Mouse (Mus musculus) hindbrain, embryonic 14.5 days (tissue): ENCODE data around the gene Syn3. TPM values are rescaled to one million over a fixed set of nuclear protein-coding genes. Genes with fewer than 3 reads are reported as not detected.

Experiments used
- ATAC-seq: fragments of 200-750 bp; cut with Nextera tagmentation; 2 replicates; pipeline ENCODE4 v1.8.0; 2017; ENCODE audit warnings: moderate number of reproducible peaks, mild to moderate bottlenecking, moderate TSS enrichment, moderate library complexity; ENCODE audit not compliant: low FRiP score
- DNase-seq: peaks from one replicate; pipeline ENCODE4 v3.0.0-alpha.2; 2015; ENCODE audit warnings: low spot score
- H3K27ac ChIP-seq: fragments of 300-500 bp; sonication (generic); 2 replicates; pipeline ENCODE4 v1.5.1; 2014; ENCODE audit warnings: mild to moderate bottlenecking, moderate library complexity
- H3K27me3 ChIP-seq: fragments of 300-500 bp; sonication (generic); 2 replicates; pipeline ENCODE4 v1.6.1; 2014; ENCODE audit warnings: mild to moderate bottlenecking, low read length, mixed read lengths; ENCODE audit not compliant: control insufficient read depth, insufficient read depth
- H3K36me3 ChIP-seq: fragments of 300-500 bp; sonication (generic); replicated peaks from 2 replicates; pipeline ENCODE4 v1.6.1; 2014; ENCODE audit not compliant: control insufficient read depth, insufficient read depth
- H3K4me1 ChIP-seq: fragments of 300-500 bp; sonication (generic); replicated peaks from 2 replicates; pipeline ENCODE4 v1.6.1; 2014; ENCODE audit warnings: antibody characterized with exemption, low read length, mixed read lengths; ENCODE audit not compliant: control insufficient read depth, insufficient read depth
- H3K4me2 ChIP-seq: fragments of 300-500 bp; sonication (generic); replicated peaks from 2 replicates; pipeline ENCODE4 v1.6.1; 2014; ENCODE audit warnings: mild to moderate bottlenecking, moderate library complexity
- H3K4me3 ChIP-seq: fragments of 300-500 bp; sonication (generic); replicated peaks from 2 replicates; pipeline ENCODE4 v1.5.1; 2014; ENCODE audit warnings: mild to moderate bottlenecking, low read length
- H3K9ac ChIP-seq: fragments of 300-500 bp; sonication (generic); 2 replicates; pipeline ENCODE4 v1.6.1; 2014
- H3K9me3 ChIP-seq: fragments of 300-500 bp; sonication (generic); 2 replicates; pipeline ENCODE4 v1.6.1; 2016; ENCODE audit warnings: low read length; ENCODE audit not compliant: control insufficient read depth
- WGBS: fragments of 180-500 bp; shearing (Covaris S2); extraction: QIAGEN DNeasy Blood & Tissue Kit; methylation state at CpG from one replicate; pipeline ENCODE4 v1.1.7; 2014; 5-methylcytosine and 5-hydroxymethylcytosine counted together
- polyA plus RNA-seq: library from polyadenylated mRNA; unstranded; fragments of >200 nt; fragmentation: Nextera tagmentation; extraction: Ambion mirVana; gene quantifications from 2 replicates; pipeline ENCODE4 v1.2.1, GENCODE M21; 2014

The Syn3 gene
- polyA plus RNA-seq, 1 experiment from 2014 or later, result 33.6 TPM

DNA sequence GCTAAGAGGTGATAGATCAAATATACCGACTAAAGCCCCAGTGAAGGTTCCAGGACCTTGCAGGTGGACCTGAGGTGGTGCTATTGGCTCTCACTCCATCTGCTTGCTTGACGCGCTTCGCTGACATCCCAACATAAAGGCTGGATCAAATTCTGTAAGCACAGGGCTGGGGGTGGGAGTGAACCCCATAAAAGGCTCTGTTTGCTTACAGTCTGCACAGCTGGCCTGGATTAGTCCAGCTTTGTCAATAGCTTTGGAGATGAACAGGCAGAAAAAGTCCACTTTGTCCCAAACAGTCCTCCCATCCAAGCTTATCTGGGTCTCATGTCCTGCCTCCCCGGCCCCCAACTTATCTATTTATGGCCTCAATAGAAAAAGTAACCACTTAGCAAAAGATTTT is 347.3 kb downstream of the Syn3 start:
- Histone ChIP-seq H3K27ac (no peak overlapping the region), H3K9me3 (no peaks in the 10 kb centered on the region), H3K27me3 (no peaks in the 10 kb centered on the region), H3K4me1 (no peaks in the 10 kb centered on the region), H3K36me3 (no peaks in the 10 kb centered on the region), H3K9ac (no peak overlapping the region), H3K4me3 (no peak overlapping the region), H3K4me2 (no peak overlapping the region)
- ATAC-seq, result no peak
- no peak for DNase-seq
- 78% methylated on average over 5 of the region's 5 CpGs for WGBS

DNA sequence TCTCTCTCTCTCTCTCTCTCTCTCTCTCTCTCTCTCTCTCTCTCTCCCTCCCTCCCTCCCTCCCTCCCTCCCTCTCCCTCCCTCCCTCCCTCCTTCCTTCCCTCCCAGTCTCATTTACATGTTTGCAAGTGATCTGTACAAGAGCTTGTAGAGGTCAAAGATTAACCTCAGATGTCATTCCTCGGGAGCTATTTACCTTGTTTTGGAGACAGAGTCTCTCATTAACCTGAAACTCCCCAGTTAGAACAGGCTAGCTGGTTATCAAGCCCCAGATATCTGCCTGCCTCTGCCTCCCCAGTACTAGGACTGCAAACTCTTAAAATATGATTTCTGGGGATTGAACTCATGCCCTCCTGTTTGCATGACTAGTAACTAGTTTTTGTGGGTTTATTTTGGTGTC is 348.6 kb downstream of the Syn3 start:
- Histone ChIP-seq H3K4me1 (no peaks in the 10 kb centered on the region), H3K9ac (no peak overlapping the region), H3K27ac (no peak overlapping the region), H3K9me3 (no peaks in the 10 kb centered on the region), H3K36me3 (no peaks in the 10 kb centered on the region), H3K4me3 (no peak overlapping the region), H3K27me3 (no peaks in the 10 kb centered on the region), H3K4me2 (no peak overlapping the region)
- 63% methylated on average over 1 of the region's 1 CpGs for WGBS
- DNase-seq (no peak), ATAC-seq (no peak)

DNA sequence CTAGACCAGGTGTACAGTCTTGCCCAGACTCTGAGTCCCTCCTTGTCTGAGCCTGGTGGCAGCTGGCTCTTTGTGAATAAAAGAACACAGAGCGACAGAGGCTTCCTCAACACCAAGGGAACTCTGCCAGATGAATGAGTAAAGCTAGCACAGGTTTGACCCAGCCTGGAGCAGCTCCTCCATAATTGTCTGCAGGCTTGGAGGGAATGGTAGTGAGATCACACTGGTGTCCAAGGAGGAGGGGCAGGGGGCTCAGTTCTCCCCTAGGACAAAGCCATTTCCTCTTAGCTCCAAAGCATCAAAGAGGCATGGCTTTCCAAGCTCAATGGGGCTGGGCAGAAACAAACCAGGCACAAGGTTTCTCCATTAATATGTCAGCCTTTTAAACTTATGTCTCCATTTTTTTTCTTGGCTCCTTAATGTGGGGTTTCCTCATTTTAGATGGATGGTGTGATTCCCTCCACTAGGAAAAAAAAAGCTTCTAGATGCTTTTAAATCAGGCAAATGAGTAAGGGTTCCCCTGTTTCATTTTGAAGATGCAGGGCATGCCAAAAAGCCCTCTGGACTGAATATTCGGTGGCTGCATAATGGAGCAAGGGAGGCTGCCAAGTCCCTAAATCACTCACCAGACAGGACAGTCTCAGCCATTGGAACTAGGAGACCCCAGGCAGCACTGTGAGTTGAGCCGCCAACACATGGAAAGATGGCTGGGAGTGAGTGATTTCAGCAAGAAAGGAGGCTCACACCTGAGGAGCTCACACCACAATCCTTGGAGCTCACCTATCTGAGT is 349.5 kb downstream of the Syn3 start:
- ATAC-seq (peak; percentile 36; the same call in 1 of the 2 replicates), DNase-seq (no peak)
- WGBS, result 70% methylated on average over 3 of the region's 3 CpGs
- no peaks in the 10 kb centered on the region for H3K27me3 ChIP-seq
- H3K9me3 ChIP-seq, result no peaks in the 10 kb centered on the region
- H3K4me1 ChIP-seq, result no peaks in the 10 kb centered on the region
- no peak overlapping the region for H3K4me3 ChIP-seq
- no peak overlapping the region for H3K27ac ChIP-seq
- H3K36me3 ChIP-seq, result no peaks in the 10 kb centered on the region
- no peak overlapping the region for H3K4me2 ChIP-seq
- no peak overlapping the region for H3K9ac ChIP-seq

DNA sequence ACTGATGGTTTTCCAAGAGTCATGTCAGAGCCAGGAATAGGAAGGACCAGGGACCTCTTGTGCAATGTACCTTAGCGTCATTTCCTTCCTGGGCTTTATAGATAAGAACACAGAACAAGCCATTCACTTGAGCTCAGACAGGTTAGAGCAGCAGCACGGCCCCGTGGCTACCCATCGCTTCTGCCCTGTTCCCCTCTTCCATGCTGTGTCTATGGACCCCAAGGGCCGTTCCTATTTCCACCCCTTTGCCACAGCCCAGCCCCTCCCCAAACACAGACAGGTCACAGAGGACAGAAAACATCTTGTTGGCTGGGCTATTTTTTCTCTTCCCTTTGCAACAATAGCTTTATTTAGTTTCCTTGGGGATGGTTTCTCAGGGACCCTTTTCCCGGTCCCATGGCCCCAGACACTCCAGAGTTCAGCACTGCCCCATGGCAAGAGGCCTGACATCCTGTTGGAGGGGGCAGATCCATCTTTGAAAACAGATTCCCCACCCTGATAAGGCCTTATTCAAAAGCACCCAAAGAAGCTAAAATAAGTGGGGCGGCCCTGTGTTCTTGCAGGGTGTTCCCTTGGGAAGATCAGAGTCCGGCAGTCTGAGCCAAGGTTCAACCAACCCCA is 359.5 kb downstream of the Syn3 start:
- no peaks in the 10 kb centered on the region for H3K27me3 ChIP-seq

DNA sequence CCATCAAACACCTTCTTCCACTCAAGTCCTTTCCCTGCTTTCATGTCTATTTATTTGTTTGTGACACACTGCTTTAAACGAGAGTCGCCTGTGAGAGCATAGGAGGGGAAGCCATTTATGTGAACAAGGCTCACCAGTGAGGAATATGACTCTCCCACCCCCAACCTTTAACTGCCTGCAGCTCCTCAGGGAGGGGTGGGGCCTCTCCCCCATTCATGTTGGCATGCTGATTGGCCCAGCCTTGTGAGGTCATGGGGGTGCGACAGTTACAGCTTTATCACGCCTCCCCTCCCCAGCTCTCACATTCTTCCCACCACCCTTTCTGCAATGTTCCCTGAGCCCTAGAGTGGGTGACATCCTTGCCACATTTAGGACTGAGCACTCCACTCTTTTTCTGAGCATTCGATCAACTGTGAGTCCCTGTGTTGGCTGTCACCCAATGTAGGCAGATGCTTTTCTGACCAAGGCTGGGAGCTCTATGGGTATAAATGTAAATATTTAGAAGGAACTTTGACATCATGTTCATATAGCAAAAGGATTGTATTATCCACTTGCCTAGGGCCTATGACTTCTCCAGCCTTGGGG is 361.0 kb downstream of the Syn3 start:
- no peaks in the 10 kb centered on the region; the same call in 1 of the 2 replicates for H3K36me3 ChIP-seq
- ATAC-seq (no peak), DNase-seq (no peak)
- H3K27ac ChIP-seq, result no peak overlapping the region
- H3K4me1 ChIP-seq, result no peaks in the 10 kb centered on the region
- H3K4me3 ChIP-seq, result no peak overlapping the region
- H3K9ac ChIP-seq, result no peak overlapping the region
- no peaks in the 10 kb centered on the region for H3K27me3 ChIP-seq
- H3K4me2 ChIP-seq, result no peak overlapping the region
- WGBS, result 79% methylated on average over 5 of the region's 5 CpGs
- H3K9me3 ChIP-seq, result no peaks in the 10 kb centered on the region

More for the DNA sequence above, 359.5 kb downstream of the Syn3 start:
- 77% methylated on average over 8 of the region's 8 CpGs for WGBS
- DNase-seq (no peak), ATAC-seq (no peak)
- Histone ChIP-seq H3K27ac (no peak overlapping the region), H3K4me2 (no peak overlapping the region), H3K9ac (no peak overlapping the region), H3K4me1 (no peaks in the 10 kb centered on the region), H3K9me3 (no peaks in the 10 kb centered on the region), H3K36me3 (no peaks in the 10 kb centered on the region; the same call in 1 of the 2 replicates), H3K4me3 (no peak overlapping the region)

DNA sequence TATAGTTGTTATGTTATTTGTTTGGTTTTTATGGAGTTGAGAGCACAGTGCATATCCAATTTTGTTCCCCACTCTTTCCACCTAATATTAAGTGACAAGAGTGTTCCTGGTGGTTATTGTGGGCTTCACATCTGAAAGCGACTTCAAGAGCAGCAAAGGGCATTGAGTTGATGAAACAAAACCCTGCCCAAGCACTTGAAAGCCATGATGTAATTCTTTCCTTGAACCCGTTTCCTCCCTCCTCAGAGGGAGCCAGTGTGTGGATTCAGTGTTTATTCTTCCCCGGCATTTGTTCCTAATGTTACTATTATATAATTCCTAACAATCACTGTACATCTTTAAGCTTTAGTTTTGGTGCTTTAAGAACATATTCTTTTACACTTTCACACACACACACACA is 361.6 kb downstream of the Syn3 start:
- no peak overlapping the region for H3K27ac ChIP-seq
- no peak for ATAC-seq
- H3K4me3 ChIP-seq, result no peak overlapping the region
- H3K4me2 ChIP-seq, result no peak overlapping the region
- no peak overlapping the region for H3K9ac ChIP-seq
- DNase-seq, result no peak
- no peaks in the 10 kb centered on the region for H3K4me1 ChIP-seq
- no peaks in the 10 kb centered on the region for H3K9me3 ChIP-seq
- no peaks in the 10 kb centered on the region for H3K27me3 ChIP-seq
- WGBS, result 70% methylated on average over 3 of the region's 3 CpGs
- H3K36me3 ChIP-seq, result no peaks in the 10 kb centered on the region; the same call in 1 of the 2 replicates

DNA sequence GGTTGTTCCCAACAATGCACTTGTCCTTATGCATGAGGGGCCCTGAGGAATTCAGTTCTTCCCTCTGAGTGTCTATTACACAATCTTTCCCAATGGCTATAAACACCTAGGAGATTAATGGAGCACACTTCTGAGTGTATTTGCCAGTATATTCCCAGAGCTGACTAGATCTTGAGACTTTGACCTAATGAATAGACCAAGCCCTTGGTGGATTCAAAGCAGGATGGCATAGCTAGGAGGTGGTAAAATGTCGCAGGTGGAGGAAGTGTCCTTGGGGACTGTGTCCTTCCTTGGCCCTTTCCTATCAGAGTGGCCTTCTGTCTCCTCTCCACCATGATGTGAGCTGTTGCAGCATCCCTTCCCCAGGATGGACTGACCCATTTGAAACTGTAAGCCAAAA is 362.4 kb downstream of the Syn3 start:
- H3K4me1 ChIP-seq, result no peaks in the 10 kb centered on the region
- H3K9ac ChIP-seq, result no peak overlapping the region
- ATAC-seq (no peak), DNase-seq (no peak)
- no peaks in the 10 kb centered on the region for H3K9me3 ChIP-seq
- H3K27me3 ChIP-seq, result no peaks in the 10 kb centered on the region
- H3K36me3 ChIP-seq, result no peaks in the 10 kb centered on the region; the same call in 1 of the 2 replicates
- 96% methylated on average over 1 of the region's 1 CpGs for WGBS
- H3K4me2 ChIP-seq, result no peak overlapping the region
- H3K4me3 ChIP-seq, result no peak overlapping the region
- H3K27ac ChIP-seq, result no peak overlapping the region

DNA sequence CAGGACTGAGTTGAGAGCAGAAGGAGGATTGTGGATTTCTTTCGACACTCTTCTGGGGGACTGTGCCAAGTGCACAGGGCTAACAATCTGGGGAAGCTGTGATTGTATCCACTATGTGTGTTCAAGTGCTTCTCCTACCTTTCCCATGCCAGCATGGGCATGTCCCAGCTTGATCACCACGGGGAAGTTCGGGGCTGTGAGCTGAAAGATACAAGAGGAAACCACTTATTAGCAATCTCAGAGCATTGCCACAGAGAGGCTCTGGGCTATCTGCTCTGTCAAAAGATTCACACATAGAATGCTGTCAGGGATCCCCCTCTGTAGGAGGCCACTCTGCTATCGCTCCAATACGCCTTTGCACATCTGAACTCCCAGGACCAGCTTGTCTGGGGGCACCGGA is 363.8 kb downstream of the Syn3 start:
- no peaks in the 10 kb centered on the region for H3K4me1 ChIP-seq
- H3K9me3 ChIP-seq, result no peaks in the 10 kb centered on the region
- no peak overlapping the region for H3K4me3 ChIP-seq
- WGBS, result 85% methylated on average over 6 of the region's 6 CpGs
- H3K36me3 ChIP-seq, result no peaks in the 10 kb centered on the region; the same call in 1 of the 2 replicates
- no peak overlapping the region for H3K27ac ChIP-seq
- no peaks in the 10 kb centered on the region for H3K27me3 ChIP-seq
- no peak overlapping the region for H3K9ac ChIP-seq
- DNase-seq, result no peak
- ATAC-seq, result no peak
- H3K4me2 ChIP-seq, result no peak overlapping the region

DNA sequence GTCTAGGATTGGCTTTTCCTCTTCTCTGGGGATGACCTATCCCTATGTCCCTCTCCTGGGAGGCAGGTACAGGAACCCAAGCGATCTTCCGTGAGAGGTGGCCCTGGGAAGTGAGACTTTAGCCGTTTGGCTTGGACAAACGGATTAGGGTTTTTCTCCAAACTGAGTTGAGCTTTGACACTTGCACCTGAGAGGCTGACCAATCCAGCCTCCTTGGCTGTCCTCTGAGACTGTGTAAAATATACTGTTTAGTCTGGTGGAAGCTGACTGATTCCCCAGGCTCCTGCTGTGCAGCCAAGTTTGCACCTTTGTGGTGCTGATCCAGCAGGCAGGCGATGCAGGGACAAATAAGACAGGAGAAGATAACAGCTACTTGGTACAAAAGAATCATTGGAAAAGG is 364.4 kb downstream of the Syn3 start:
- ATAC-seq (no peak), DNase-seq (no peak)
- H3K4me1 ChIP-seq, result no peaks in the 10 kb centered on the region
- H3K9ac ChIP-seq, result no peak overlapping the region
- no peak overlapping the region for H3K27ac ChIP-seq
- 87% methylated on average over 5 of the region's 5 CpGs for WGBS
- no peak overlapping the region for H3K4me2 ChIP-seq
- no peaks in the 10 kb centered on the region for H3K27me3 ChIP-seq
- no peak overlapping the region for H3K4me3 ChIP-seq
- no peaks in the 10 kb centered on the region; the same call in 1 of the 2 replicates for H3K36me3 ChIP-seq
- no peaks in the 10 kb centered on the region for H3K9me3 ChIP-seq
